Mouse (Mus musculus) brown adipose tissue, adult 24 weeks (tissue): ENCODE data around the gene Ate1. TPM values are rescaled to one million over a fixed set of nuclear protein-coding genes. Genes with fewer than 3 reads are reported as not detected.

Experiments
- polyA plus RNA-seq: library from polyadenylated mRNA; stranded (reverse); fragments of >200 nt; gene quantifications from 2 replicates; pipeline ENCODE4 v1.2.4, GENCODE M21; 2012; ENCODE audit not compliant: missing spikeins, insufficient read depth, insufficient read length

The Ate1 gene
- polyA plus RNA-seq, 1 experiment = 16.0 TPM

Other genes starting within 250 kb of the Ate1 start
- 38.7 and 51.2 TPM in 2 replicates for gene Nsmce4a, start 52.7 kb upstream of the Ate1 start, polyA plus RNA-seq
- 14.0 and 17.9 TPM in 2 replicates for gene Tacc2, start 57.1 kb upstream of the Ate1 start, polyA plus RNA-seq